Mouse (Mus musculus) heart, embryonic 10.5 days (tissue): ENCODE measurements around the gene Plekhs1. TPM values are rescaled to one million over a fixed set of nuclear protein-coding genes. Genes with fewer than 3 reads are reported as not detected.
A peak's percentile ranks its signal among the peaks of the same experiment; 100 is the strongest.

Experiments
- DNase-seq: peaks from one replicate; pipeline ENCODE4 v3.0.0-alpha.2; 2017; ENCODE audit warnings: low spot score
- H3K27ac ChIP-seq: fragments of 300-500 bp; sonication (generic); 2 replicates; pipeline ENCODE4 v1.5.1; 2016; ENCODE audit warnings: mild to moderate bottlenecking
- H3K27me3 ChIP-seq: fragments of 300-500 bp; sonication (generic); 2 replicates; pipeline ENCODE4 v1.6.1; 2016; ENCODE audit warnings: mild to moderate bottlenecking; ENCODE audit not compliant: poor library complexity, insufficient read depth, severe bottlenecking
- H3K36me3 ChIP-seq: fragments of 300-500 bp; sonication (generic); 2 replicates; pipeline ENCODE4 v1.6.1; 2016; ENCODE audit warnings: mild to moderate bottlenecking, moderate library complexity
- H3K4me1 ChIP-seq: fragments of 300-500 bp; sonication (generic); 2 replicates; pipeline ENCODE4 v1.6.1; 2016; ENCODE audit warnings: mild to moderate bottlenecking
- H3K4me3 ChIP-seq: fragments of 300-500 bp; sonication (generic); 2 replicates; pipeline ENCODE4 v1.5.1; 2016; ENCODE audit warnings: mild to moderate bottlenecking, moderate library complexity
- H3K9me3 ChIP-seq: fragments of 300-500 bp; sonication (generic); 2 replicates; pipeline ENCODE4 v1.6.1; 2016; ENCODE audit warnings: mild to moderate bottlenecking, moderate library complexity
- WGBS: fragments of 180-500 bp; shearing (Covaris S2); methylation state at CpG from one replicate; pipeline ENCODE4 v1.1.7; 2016; 5-methylcytosine and 5-hydroxymethylcytosine counted together
- polyA plus RNA-seq: library from polyadenylated mRNA; unstranded; fragments of >200 nt; fragmentation: Nextera tagmentation; extraction: Ambion mirVana; gene quantifications from 2 replicates; pipeline ENCODE4 v1.2.1, GENCODE M21; 2016

The Plekhs1 gene
- polyA plus RNA-seq, 1 experiment from 2014 or later = not detected

DNA sequence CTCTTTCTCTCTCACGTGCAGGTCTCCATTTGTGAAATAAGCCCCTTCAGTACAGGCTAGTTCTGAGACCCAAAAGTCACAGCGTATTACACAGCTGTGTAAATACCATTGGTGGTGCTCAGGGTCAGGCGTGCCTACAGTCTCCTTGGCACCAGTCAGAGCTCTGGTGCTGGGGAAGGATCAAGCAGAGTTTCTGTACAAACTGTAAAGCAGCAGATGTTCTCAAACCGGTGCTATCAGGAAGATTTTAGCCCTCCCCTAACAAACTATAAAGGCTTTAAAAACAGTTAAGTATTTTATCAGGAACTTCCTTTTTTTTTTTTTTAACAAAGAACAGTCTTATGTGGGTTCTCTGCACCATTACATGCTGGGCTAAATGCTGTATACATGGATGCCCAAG, 1.3 kb downstream of the Plekhs1 start:
- Histone ChIP-seq H3K27ac (no peak overlapping the region), H3K4me3 (no peak overlapping the region), H3K9me3 (no peaks in the 10 kb centered on the region), H3K27me3 (no peaks in the 10 kb centered on the region), H3K4me1 (no peaks in the 10 kb centered on the region), H3K36me3 (no peaks in the 10 kb centered on the region)
- no peak for DNase-seq
- 72% methylated on average over 4 of the region's 4 CpGs for WGBS

DNA sequence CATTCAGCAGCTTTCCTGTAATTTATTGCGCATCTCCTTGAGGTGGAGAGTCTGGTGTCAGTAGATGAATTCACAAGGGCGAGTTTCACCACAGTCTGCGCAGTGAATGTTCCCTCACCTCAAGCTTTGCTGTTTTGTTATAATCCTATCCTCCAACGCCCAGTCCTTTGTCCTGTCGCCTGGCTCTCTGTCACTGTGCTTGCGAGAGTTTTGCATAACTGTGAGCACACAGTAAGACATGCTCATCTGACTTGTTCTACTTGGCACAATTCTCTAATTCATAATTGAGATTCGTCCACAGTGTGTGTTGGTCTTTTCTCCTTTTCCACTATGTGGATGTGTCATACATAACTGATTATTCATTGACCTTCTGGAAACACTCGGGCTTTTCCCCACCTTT, 5.0 kb downstream of the Plekhs1 start:
- WGBS = 82% methylated on average over 8 of the region's 8 CpGs
- H3K4me1 ChIP-seq = no peaks in the 10 kb centered on the region
- no peaks in the 10 kb centered on the region for H3K27me3 ChIP-seq
- no peak overlapping the region for H3K27ac ChIP-seq
- H3K9me3 ChIP-seq = no peaks in the 10 kb centered on the region
- H3K4me3 ChIP-seq = no peak overlapping the region
- DNase-seq = no peak
- no peaks in the 10 kb centered on the region for H3K36me3 ChIP-seq

DNA sequence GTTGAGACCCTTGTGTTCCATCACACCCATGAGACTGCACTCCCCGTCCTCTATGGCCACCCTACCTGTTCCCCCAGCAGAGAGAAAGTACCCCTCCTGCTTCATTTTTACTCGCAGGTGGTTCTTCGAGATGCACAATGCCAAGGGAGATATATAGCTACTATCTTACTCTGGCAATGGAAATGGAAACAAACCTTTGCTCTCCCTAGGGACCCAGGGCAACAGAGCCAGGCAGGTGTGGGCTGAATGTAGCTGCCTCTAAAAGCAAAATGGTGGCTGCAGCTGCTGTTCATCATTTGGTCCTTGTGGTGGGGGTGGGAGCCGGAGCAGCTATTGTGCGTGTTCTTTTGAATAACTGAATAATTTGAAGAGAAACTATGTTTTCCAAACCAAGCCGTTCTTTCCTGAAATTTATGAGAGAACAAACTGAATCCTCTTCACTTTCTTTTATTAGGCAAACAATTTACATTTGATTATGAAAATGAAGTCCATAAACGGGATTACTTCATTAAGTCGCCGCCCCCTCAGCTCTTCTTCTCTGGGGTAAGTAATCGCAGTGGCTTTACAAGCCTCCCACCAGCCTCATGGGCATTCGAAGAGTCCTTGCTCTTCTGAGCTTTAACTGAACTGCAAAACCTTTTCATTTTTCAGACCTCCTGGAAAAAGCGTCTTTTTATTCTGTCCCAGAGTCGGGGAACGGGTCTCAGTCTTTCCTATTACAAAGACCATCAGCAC, 9.0 kb downstream of the Plekhs1 start:
- H3K27me3 ChIP-seq = no peaks in the 10 kb centered on the region
- no peak overlapping the region for H3K4me3 ChIP-seq
- no peaks in the 10 kb centered on the region for H3K36me3 ChIP-seq
- no peak overlapping the region for H3K27ac ChIP-seq
- 83% methylated on average over 14 of the region's 14 CpGs for WGBS
- no peaks in the 10 kb centered on the region for H3K9me3 ChIP-seq
- DNase-seq = no peak
- H3K4me1 ChIP-seq = peaks cover 12% of the 10 kb centered on the region

DNA sequence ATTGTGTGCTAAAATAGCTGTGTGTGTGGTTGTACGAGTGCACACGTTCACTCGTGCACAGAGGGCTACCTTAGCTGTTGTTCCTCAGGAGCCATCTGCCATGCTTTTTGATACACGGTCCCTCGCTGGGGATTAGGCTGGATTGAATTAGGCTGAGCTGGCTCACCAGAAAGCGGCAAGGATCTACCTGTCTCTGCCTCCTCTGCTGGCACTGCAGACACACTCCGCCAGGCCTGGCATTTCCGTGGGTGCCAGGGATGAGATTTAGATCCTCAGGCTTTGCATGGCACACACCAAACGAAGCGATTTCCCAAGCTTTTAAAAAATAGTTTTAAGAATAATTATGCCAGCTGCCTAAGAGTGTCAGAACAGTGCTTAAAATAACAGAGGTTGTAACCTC, 10.5 kb downstream of the Plekhs1 start:
- Histone ChIP-seq H3K27ac (no peak overlapping the region), H3K4me3 (no peak overlapping the region), H3K27me3 (no peaks in the 10 kb centered on the region), H3K9me3 (no peaks in the 10 kb centered on the region), H3K4me1 (peaks cover 12% of the 10 kb centered on the region), H3K36me3 (no peaks in the 10 kb centered on the region)
- WGBS = 85% methylated on average over 10 of the region's 10 CpGs
- DNase-seq = no peak

DNA sequence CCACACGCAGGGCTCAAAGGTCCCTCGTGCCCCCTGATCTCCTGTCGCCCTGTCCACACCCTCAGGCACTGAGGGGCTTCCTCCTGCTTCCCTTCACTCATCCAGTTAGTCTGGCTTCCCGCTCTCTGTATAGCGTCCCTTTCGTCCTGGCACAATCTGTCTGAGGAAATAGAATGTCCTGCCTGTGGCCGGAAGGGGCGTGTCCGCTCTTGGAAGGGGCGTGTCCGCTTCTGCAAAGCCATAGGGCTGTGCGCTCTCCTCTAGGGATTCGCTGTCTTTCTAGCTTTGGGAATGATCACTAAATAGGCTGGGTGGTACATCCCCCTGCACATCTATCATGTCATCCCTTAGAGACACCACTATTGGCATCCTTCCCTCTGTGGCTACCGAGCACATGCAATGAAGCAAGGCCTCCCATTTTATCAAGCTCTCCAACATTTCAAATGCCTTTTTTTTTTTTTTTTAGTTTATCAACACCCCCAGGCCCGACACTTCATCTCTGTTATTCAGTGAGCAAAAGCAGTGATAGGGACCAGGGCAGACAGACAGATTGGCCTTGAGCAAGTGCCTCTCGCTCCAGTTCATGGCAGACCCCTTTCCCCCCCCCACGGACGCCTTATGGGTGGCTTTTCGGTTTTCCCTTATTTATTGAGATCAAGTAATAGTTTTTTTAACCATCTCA, 13.6 kb downstream of the Plekhs1 start:
- 45% methylated on average over 19 of the region's 19 CpGs for WGBS
- H3K9me3 ChIP-seq = no peaks in the 10 kb centered on the region
- H3K27me3 ChIP-seq = no peaks in the 10 kb centered on the region
- peaks cover 12% of the 10 kb centered on the region for H3K4me1 ChIP-seq
- no peaks in the 10 kb centered on the region for H3K36me3 ChIP-seq
- peak overlapping the region; percentile 67 for H3K27ac ChIP-seq
- DNase-seq = peak; percentile 83
- peak overlapping the region; percentile 46 for H3K4me3 ChIP-seq

DNA sequence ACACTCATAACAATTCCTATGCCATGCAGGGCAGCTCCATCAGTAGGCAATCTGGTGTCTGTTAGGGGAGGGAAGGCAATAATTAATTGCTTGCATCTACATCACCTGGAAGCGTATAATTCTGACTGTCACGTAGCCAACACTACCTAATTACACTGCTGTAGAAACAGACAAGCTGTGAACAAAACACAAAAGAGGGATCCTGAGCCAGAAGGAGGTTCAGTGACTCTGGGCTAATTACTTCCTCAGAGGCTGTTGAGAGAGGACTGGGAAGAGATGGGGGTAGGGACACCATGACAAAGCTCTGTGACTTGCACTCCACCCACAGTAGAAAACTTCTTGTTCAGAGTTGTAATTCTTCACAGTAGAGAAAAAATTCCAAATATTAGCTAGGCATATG, 15.1 kb downstream of the Plekhs1 start:
- no peaks in the 10 kb centered on the region for H3K9me3 ChIP-seq
- WGBS = 67% methylated on average over 2 of the region's 2 CpGs
- no peak overlapping the region for H3K4me3 ChIP-seq

DNA sequence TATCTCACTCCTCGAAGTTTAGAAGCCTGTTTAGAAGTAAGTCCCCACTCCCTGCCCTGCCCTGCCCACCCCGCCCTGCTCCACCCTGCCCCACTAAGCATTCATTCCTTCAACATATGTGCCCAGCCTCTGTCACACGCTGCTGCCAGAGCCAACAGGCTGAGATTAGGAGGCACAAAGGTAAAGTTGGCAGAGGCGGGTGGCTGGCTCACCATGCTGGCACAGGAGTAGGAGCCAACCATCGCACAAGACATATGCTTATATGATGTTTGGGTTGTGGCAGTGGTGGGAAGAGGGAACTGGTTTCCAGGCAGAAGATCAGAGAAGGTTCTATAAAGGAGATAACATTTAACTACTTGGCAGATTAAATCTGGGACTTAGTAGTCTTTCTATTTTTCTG, 15.8 kb downstream of the Plekhs1 start:
- 73% methylated on average over 5 of the region's 5 CpGs for WGBS
- H3K4me3 ChIP-seq = no peak overlapping the region
- no peaks in the 10 kb centered on the region for H3K36me3 ChIP-seq

More for the DNA sequence above, 15.1 kb downstream of the Plekhs1 start:
- H3K4me1 ChIP-seq = peaks cover 12% of the 10 kb centered on the region
- no peaks in the 10 kb centered on the region for H3K27me3 ChIP-seq
- H3K36me3 ChIP-seq = no peaks in the 10 kb centered on the region
- DNase-seq = no peak
- H3K27ac ChIP-seq = no peak overlapping the region

DNA sequence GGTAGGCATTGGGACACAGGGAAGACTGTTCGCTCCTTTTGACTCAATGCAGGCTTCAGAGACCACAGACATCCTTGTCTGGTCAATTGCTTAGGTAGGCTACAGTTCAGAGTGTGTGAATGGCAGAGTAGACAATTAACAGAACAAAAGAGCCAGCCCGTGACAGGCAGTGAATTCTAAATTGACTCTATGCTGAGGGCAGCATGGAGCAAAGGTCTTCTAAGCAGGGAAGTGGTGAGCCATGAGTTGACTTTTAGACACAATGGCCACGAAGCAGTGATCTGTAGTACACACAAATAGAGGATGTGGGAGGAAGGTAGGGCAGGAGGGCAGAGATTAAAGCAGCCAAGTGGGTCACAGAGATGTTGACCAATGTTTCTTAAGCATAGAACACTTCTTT, 16.4 kb downstream of the Plekhs1 start:
- DNase-seq = no peak
- Histone ChIP-seq H3K27me3 (no peaks in the 10 kb centered on the region), H3K36me3 (no peaks in the 10 kb centered on the region), H3K9me3 (no peaks in the 10 kb centered on the region), H3K4me1 (peaks cover 8% of the 10 kb centered on the region), H3K27ac (no peak overlapping the region), H3K4me3 (no peak overlapping the region)
- 74% methylated on average over 3 of the region's 3 CpGs for WGBS

More for the DNA sequence above, 15.8 kb downstream of the Plekhs1 start:
- peaks cover 12% of the 10 kb centered on the region for H3K4me1 ChIP-seq
- H3K9me3 ChIP-seq = no peaks in the 10 kb centered on the region
- no peaks in the 10 kb centered on the region for H3K27me3 ChIP-seq
- H3K27ac ChIP-seq = no peak overlapping the region
- DNase-seq = no peak

DNA sequence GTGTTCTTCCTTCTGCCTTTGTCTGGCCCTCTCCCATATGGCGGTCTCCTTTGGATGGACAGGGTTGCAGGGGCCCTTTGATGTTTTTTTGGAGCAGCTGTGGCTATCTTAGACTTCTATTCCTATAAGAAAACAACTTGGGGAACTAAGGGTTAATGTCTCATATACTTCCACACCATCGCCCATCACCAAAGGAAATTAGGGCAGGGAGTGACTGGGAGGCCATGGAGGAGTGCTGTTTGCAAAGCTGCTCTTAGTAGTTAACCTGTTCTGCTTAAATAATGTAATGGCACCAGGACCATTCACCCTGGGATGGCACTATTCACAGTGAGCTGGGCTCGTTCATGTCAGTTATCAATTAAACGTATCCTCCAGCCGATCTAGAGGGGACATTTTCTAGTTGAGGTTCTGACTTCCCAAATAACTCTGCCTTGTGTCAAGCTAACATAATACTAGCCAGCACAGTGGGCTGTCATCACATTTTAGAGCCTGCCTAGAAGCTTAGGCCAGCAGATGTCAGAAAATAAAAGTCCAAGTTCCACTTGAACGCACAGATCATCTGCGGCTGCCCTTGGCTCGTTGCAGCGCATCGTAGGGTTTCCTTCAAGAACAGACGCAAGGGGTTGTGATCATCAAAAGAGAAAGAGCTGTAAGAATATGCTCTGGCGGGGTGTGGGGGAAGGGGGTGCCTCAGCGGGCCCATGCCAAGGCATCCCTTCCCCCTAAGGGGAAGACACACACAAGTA, 23.4 kb downstream of the Plekhs1 start:
- Histone ChIP-seq H3K4me1 (0 out of 2 replicates have a peak, but pooled peaks cover 10% of the 10 kb centered on the region), H3K4me3 (no peak overlapping the region), H3K27me3 (no peaks in the 10 kb centered on the region), H3K9me3 (no peaks in the 10 kb centered on the region), H3K36me3 (no peaks in the 10 kb centered on the region), H3K27ac (no peak overlapping the region)
- 69% methylated on average over 13 of the region's 13 CpGs for WGBS
- no peak for DNase-seq

DNA sequence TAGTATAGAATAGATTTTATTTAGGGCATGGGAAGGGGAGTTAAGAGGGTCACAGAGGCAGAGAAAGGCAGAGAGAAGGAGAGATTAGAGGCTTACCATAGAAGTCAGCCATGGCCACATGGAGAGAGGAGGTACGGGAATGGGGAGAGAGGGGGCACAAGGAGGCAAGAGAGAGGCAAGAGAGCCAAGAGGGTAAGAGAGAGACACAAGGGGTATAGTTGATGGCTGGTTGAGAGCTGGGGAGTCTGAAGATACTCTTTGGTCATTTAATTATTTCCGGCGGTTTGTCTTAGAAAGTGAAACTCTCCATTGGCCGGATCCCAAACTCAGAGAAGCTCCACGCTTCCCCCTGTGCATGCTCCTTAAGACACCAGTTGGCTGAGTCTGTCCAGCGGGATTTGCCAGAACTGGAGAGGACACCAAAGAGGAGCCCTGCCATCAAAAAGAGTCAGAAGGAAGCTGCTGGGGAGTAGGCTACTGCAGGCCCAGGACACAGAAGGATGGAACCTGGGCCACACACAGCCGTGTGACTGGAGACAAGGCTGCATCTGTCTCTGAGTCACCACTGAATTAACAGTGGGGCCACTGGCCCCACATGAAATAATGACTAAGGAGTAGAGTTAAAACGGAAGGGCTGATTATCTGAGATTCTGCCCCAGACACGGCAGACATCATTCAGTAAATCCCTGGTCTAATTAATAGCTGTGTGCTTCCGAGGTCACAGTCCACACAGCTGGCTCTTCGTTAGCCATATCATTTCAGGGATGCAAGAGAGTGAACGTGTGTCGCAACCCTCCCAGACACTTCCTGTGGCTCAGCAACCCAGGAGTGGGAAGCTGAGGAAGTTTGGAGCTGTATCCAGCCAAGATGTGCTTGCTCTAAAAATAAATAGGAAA, 24.2 kb downstream of the Plekhs1 start:
- Histone ChIP-seq H3K4me1 (0 out of 2 replicates have a peak, but pooled peaks cover 10% of the 10 kb centered on the region), H3K27me3 (no peaks in the 10 kb centered on the region), H3K9me3 (no peaks in the 10 kb centered on the region), H3K36me3 (no peaks in the 10 kb centered on the region), H3K27ac (no peak overlapping the region), H3K4me3 (no peak overlapping the region)
- 75% methylated on average over 13 of the region's 13 CpGs for WGBS
- no peak for DNase-seq

DNA sequence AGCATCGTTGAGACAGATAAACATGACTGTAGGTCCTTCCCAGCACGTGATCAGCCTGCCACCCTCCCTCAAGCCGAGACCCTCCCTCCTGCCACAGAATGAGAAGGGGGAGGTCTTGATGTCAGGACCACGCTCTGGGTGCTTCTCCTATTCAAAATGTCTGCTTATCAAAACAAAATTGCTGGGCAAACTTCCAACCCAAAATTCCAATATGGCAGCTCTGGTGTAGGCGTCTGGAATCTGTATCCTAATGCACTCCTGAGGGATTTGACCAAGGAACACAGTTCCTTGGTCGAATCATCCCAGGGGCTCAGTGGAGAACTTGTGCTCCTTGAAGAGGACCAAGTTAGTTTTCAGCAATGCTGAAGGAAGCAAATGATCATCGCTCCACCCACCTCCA, 25.5 kb downstream of the Plekhs1 start:
- Histone ChIP-seq H3K36me3 (no peaks in the 10 kb centered on the region), H3K9me3 (no peaks in the 10 kb centered on the region), H3K4me3 (no peak overlapping the region), H3K27ac (no peak overlapping the region), H3K27me3 (no peaks in the 10 kb centered on the region), H3K4me1 (0 out of 2 replicates have a peak, but pooled peaks cover 10% of the 10 kb centered on the region)
- no peak for DNase-seq
- WGBS = 80% methylated on average over 7 of the region's 7 CpGs

DNA sequence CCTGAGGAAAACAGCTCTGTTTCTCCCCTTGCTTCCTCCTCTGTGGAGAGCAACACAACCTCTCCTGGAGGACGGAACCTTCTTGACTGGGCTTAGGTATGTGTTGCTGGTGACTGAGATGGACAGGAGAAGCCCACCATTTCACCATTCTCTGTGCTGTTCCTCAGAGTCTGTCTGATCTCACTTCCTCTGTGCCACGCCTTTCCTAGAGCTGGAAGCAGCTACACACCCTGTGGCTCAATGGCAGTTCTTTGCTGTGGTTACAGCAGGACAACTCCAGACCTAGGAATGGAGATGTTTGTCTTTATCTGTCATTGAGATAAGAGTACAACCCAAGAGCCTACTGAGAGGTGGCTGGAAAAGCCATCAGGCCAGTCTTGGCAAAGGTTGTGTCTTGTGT, 25.9 kb downstream of the Plekhs1 start:
- WGBS = 86% methylated on average over 2 of the region's 2 CpGs
- no peak overlapping the region for H3K4me3 ChIP-seq
- H3K36me3 ChIP-seq = no peaks in the 10 kb centered on the region
- no peaks in the 10 kb centered on the region for H3K9me3 ChIP-seq
- H3K4me1 ChIP-seq = 0 out of 2 replicates have a peak, but pooled peaks cover 10% of the 10 kb centered on the region
- no peak overlapping the region for H3K27ac ChIP-seq
- no peaks in the 10 kb centered on the region for H3K27me3 ChIP-seq
- DNase-seq = no peak
